In the genomic region with DNA sequence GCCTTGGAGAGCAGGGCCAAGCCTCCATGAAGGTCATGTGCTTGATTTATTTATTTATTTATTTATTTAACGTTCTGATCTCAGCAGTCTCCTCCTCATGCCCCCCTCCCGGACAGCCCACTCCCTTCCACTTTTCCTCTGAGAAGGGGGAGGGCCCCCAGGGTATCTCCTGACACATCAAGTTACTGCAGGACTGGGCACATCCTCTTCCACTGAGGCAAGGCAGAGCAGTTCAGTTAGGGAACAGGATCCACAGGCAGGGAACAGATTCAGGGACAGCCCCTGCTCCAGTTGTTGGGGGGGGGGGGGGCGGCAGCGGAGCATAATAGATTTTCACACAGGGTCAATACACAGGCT, we compare ENCODE assay signal across 8 mouse cellular contexts. TPM values are rescaled to one million over a fixed set of nuclear protein-coding genes. Genes with fewer than 3 reads are reported as not detected.
DNase-seq lines count a peak whose midpoint lies in the region; ATAC-seq and TF ChIP-seq lines count a peak whose summit lies in the region.

No protein-coding gene starts in this region.

- H3K9me3 ChIP-seq in heart, embryonic 13.5 days, result no peaks in the 10 kb centered on the region
- H3K9me3 ChIP-seq in hindbrain, embryonic 13.5 days, result no peaks in the 10 kb centered on the region
- no peaks in the 10 kb centered on the region for H3K9me3 ChIP-seq in liver, postnatal 0 days (ENCODE audit: low read length)

- H3K4me1 ChIP-seq in heart, embryonic 13.5 days, result peaks cover 19% of the 10 kb centered on the region
- H3K4me1 ChIP-seq in hindbrain, embryonic 13.5 days (replicated peaks), result peaks cover 7% of the 10 kb centered on the region
- H3K4me1 ChIP-seq in liver, postnatal 0 days (ENCODE audit: insufficient read depth), result peaks cover 5% of the 10 kb centered on the region
- H3K4me1 ChIP-seq in cerebellum, adult 2 months (ENCODE audit: control insufficient read depth, insufficient read depth, low read length), result 0 out of 2 replicates have a peak, but pooled peaks cover 3% of the 10 kb centered on the region

- H3K36me3 ChIP-seq in heart, embryonic 13.5 days, result peaks cover 5% of the 10 kb centered on the region; the same call in 1 of the 2 replicates
- H3K36me3 ChIP-seq in hindbrain, embryonic 13.5 days, result no peaks in the 10 kb centered on the region
- no peaks in the 10 kb centered on the region for H3K36me3 ChIP-seq in liver, postnatal 0 days (replicated peaks; ENCODE audit: insufficient read depth, low read length)

- no peak for ATAC-seq in heart, embryonic 13.5 days (ENCODE audit: extremely low read depth, insufficient number of reproducible peaks, low FRiP score, low TSS enrichment)
- peak; percentile 7 for ATAC-seq in activated CD4-positive, CD25-positive, alpha-beta regulatory T cell, adult 4 months
- ATAC-seq in hindbrain, embryonic 13.5 days (ENCODE audit: low FRiP score), result peak; percentile 64; the same call in 1 of the 2 replicates
- no peak; the same call in 1 of the 2 replicates for ATAC-seq in liver, postnatal 0 days

- no peak for TF ChIP-seq EP300 in liver, postnatal 0 days (IDR thresholded peaks at IDR 0.05; ENCODE audit: low read depth)

- TF ChIP-seq CTCF in liver, postnatal 0 days (IDR thresholded peaks at IDR 0.05; ENCODE audit: low read depth), result no peak
- no peak for TF ChIP-seq CTCF in cerebellum, adult 2 months (IDR thresholded peaks at IDR 0.05; ENCODE audit: borderline replicate concordance, insufficient read depth, low read depth, low read length)

- no peaks in the 10 kb centered on the region for H3K27me3 ChIP-seq in heart, embryonic 13.5 days (replicated peaks)
- H3K27me3 ChIP-seq in hindbrain, embryonic 13.5 days, result no peaks in the 10 kb centered on the region
- H3K27me3 ChIP-seq in liver, postnatal 0 days (ENCODE audit: insufficient read depth, low read length), result no peaks in the 10 kb centered on the region
- H3K27me3 ChIP-seq in cerebellum, adult 2 months (ENCODE audit: control insufficient read depth, insufficient read depth, low read length), result no peaks in the 10 kb centered on the region

- no peak overlapping the region for H3K27ac ChIP-seq in heart, embryonic 13.5 days (replicated peaks)
- no peak overlapping the region for H3K27ac ChIP-seq in hindbrain, embryonic 13.5 days
- no peak overlapping the region for H3K27ac ChIP-seq in liver, postnatal 0 days (ENCODE audit: low read depth)
- H3K27ac ChIP-seq in cerebellum, adult 2 months (ENCODE audit: insufficient read depth, low read length), result no peak overlapping the region

- no peak for DNase-seq in heart, adult 11 months
- no peak for DNase-seq in liver, postnatal 0 days
- DNase-seq in left cerebral cortex, adult 11 months (ENCODE audit: low spot score), result no peak
- DNase-seq in cerebellum, adult 2 months, result no peak
- no peak for DNase-seq in ovary, postnatal 14 days (ENCODE audit: low spot score)

- peak overlapping the region; percentile 80; the same call in 1 of the 2 replicates for H3K9ac ChIP-seq in heart, embryonic 13.5 days
- H3K9ac ChIP-seq in hindbrain, embryonic 13.5 days, result no peak overlapping the region
- no peak overlapping the region for H3K9ac ChIP-seq in liver, postnatal 0 days (replicated peaks)

- WGBS in heart, embryonic 13.5 days, result 65% methylated on average over 4 of the region's 4 CpGs
- 73% methylated on average over 4 of the region's 4 CpGs for WGBS in hindbrain, embryonic 13.5 days
- WGBS in liver, postnatal 0 days (ENCODE audit: insufficient replicate concordance), result 66% methylated on average over 4 of the region's 4 CpGs
- WGBS in cerebellum, adult 2 months, result 63% methylated on average over 4 of the region's 4 CpGs

- peak overlapping the region; percentile 49 for H3K4me3 ChIP-seq in heart, embryonic 13.5 days
- no peak overlapping the region for H3K4me3 ChIP-seq in hindbrain, embryonic 13.5 days
- peak overlapping the region; percentile 36; the same call in 1 of the 2 replicates for H3K4me3 ChIP-seq in liver, postnatal 0 days (ENCODE audit: low read depth, low read length)
- no peak overlapping the region for H3K4me3 ChIP-seq in cerebellum, adult 2 months (replicated peaks; ENCODE audit: insufficient read depth, low read depth, low read length)

- TF ChIP-seq POLR2A in cerebellum, adult 2 months (IDR thresholded peaks at IDR 0.05; ENCODE audit: borderline replicate concordance, insufficient read depth, low read length), result no peak

- peak overlapping the region; percentile 72 for H3K4me2 ChIP-seq in heart, embryonic 13.5 days
- H3K4me2 ChIP-seq in hindbrain, embryonic 13.5 days, result peak overlapping the region; percentile 56
- H3K4me2 ChIP-seq in liver, postnatal 0 days (ENCODE audit: low read depth, low read length), result peak overlapping the region; percentile 71

RNA-seq across cellular contexts. Expression of gene Zbtb2, which starts 40.8 kb away (rescaled TPM):
- polyA plus RNA-seq in heart, embryonic 13.5 days (2015; fragmentation: Nextera tagmentation; extraction: Ambion mirVana), result 10.2 and 10.5 TPM in 2 replicates
- 10 to 100 TPM in 1 of 2 experiments, 1 to 10 TPM in 1; 9.9 to 11.3 TPM for polyA plus RNA-seq in activated CD4-positive, CD25-positive, alpha-beta regulatory T cell, adult 4 months (2017; shearing (Covaris generic))
- polyA plus RNA-seq in hindbrain, embryonic 13.5 days (2015; fragmentation: Nextera tagmentation; extraction: Ambion mirVana), result 15.7 and 16.0 TPM in 2 replicates
- 3.1 TPM in 2 replicates for polyA plus RNA-seq in liver, postnatal 0 days (2015; fragmentation: Nextera tagmentation; extraction: Ambion mirVana)
- polyA plus RNA-seq in cerebellum, adult 2 months (2012; rRNA removed), result 8.3 and 8.7 TPM in 2 replicates

Comparison
In these comparisons a context has a peak if more than half of its experiments do, and no peak if none do; other contexts are left out.
1. ATAC-seq: peak in activated CD4-positive, CD25-positive, alpha-beta regulatory T cell, adult 4 months (single experiment) and hindbrain, embryonic 13.5 days (single experiment); none in heart, embryonic 13.5 days (single experiment) and liver, postnatal 0 days (single experiment).
2. H3K4me3 ChIP-seq: peak in heart, embryonic 13.5 days (single experiment) and liver, postnatal 0 days (single experiment); none in hindbrain, embryonic 13.5 days (single experiment) and cerebellum, adult 2 months (single experiment).
3. Peak in every context shown above with its lines, with median percentiles within 50 percentile points of each other: H3K4me2 ChIP-seq.